Mouse (Mus musculus) intestine, embryonic 16.5 days (tissue): ENCODE measurements around the gene Mmp15. TPM values are rescaled to one million over a fixed set of nuclear protein-coding genes. Genes with fewer than 3 reads are reported as not detected.

Experiments
- ATAC-seq: fragments of 200-750 bp; cut with Nextera tagmentation; 2 replicates; pipeline ENCODE4 v1.8.0; 2017; ENCODE audit warnings: moderate TSS enrichment, moderate library complexity
- H3K27ac ChIP-seq: fragments of 300-500 bp; sonication (generic); 2 replicates; pipeline ENCODE4 v1.5.1; 2014; ENCODE audit warnings: mild to moderate bottlenecking, low read length
- H3K27me3 ChIP-seq: fragments of 300-500 bp; sonication (generic); replicated peaks from 2 replicates; pipeline ENCODE4 v1.6.1; 2014; ENCODE audit warnings: low read length, control low read depth, mixed read lengths; ENCODE audit not compliant: control insufficient read depth, insufficient read depth
- H3K36me3 ChIP-seq: fragments of 300-500 bp; sonication (generic); 2 replicates; pipeline ENCODE4 v1.6.1; 2014; ENCODE audit warnings: low read length, control low read depth; ENCODE audit not compliant: control insufficient read depth, insufficient read depth
- H3K4me1 ChIP-seq: fragments of 300-500 bp; sonication (generic); 2 replicates; pipeline ENCODE4 v1.6.1; 2014; ENCODE audit warnings: low read length, control low read depth, mixed read lengths; ENCODE audit not compliant: control insufficient read depth, insufficient read depth
- H3K4me2 ChIP-seq: fragments of 300-500 bp; sonication (generic); 2 replicates; pipeline ENCODE4 v1.6.1; 2014; ENCODE audit warnings: low read depth, low read length, control low read depth
- H3K4me3 ChIP-seq: fragments of 300-500 bp; sonication (generic); 2 replicates; pipeline ENCODE4 v1.5.1; 2014; ENCODE audit warnings: mild to moderate bottlenecking, low read length
- H3K9ac ChIP-seq: fragments of 300-500 bp; sonication (generic); 2 replicates; pipeline ENCODE4 v1.6.1; 2014; ENCODE audit warnings: low read depth, low read length
- H3K9me3 ChIP-seq: fragments of 300-500 bp; sonication (generic); 2 replicates; pipeline ENCODE4 v1.6.1; 2016; ENCODE audit warnings: low read length, control low read depth; ENCODE audit not compliant: control insufficient read depth
- WGBS: fragments of 180-500 bp; shearing (Covaris S2); extraction: QIAGEN DNeasy Blood & Tissue Kit; methylation state at CpG from one replicate; pipeline ENCODE4 v1.1.7; 2014; 5-methylcytosine and 5-hydroxymethylcytosine counted together
- polyA plus RNA-seq: library from polyadenylated mRNA; unstranded; fragments of >200 nt; fragmentation: Nextera tagmentation; extraction: Ambion mirVana; gene quantifications from 2 replicates; pipeline ENCODE4 v1.2.1, GENCODE M21; 2015

Mmp15 gene
- polyA plus RNA-seq, 1 experiment from 2014 or later, result 7.9 TPM

DNA sequence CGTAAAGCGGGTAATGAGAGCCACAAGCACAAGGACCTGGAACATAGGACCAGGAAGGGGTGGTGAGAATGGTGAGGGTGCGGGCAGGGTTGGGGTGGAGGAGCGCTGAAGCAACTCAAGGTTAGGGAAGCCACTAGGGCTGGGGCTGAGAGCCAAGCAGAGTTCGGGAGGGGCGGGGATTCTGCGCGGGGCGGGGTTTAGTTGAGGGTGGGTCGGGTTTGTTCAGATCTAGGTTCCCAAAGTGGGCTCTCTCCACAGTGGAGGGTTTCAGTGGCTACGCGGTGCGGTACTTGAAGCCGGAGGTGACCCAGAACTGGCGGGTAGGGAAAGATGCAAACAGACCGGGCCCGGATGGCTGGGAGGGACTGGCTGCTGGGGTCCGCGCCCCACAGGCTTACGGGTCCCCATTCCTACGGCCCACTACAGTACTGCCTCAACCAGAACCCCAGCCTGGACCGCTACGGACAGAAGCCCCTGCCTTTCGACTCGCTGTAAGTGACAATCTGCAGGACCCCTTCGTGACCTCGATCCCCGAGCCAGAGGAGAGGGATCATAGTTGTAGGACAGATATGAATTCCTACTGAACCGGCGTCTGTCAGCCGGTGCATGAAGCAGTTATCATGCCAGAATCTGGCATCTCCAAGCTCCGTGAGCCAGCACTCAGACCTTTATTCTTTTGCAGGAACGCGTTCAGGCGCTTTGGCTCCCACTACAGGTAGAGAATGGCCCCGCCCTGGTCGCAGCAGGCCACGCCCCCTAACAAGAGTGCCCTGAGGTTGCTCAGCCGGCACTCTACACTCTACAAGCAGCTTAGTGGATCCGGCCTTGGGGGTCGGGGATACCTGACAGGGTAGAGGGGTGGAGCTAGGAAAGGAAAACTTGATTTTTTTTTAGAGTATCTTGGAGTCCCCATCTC lies 31.6 kb upstream of the Mmp15 start:
- Histone ChIP-seq H3K9me3 (no peaks in the 10 kb centered on the region), H3K9ac (peak overlapping the region; percentile 64), H3K4me1 (peaks cover 12% of the 10 kb centered on the region), H3K4me3 (peak overlapping the region; percentile 52), H3K36me3 (no peaks in the 10 kb centered on the region), H3K27ac (no peak overlapping the region), H3K27me3 (no peaks in the 10 kb centered on the region), H3K4me2 (peak overlapping the region; percentile 97)
- 3% methylated on average over 41 of the region's 41 CpGs for WGBS
- ATAC-seq, result peak; percentile 93

DNA sequence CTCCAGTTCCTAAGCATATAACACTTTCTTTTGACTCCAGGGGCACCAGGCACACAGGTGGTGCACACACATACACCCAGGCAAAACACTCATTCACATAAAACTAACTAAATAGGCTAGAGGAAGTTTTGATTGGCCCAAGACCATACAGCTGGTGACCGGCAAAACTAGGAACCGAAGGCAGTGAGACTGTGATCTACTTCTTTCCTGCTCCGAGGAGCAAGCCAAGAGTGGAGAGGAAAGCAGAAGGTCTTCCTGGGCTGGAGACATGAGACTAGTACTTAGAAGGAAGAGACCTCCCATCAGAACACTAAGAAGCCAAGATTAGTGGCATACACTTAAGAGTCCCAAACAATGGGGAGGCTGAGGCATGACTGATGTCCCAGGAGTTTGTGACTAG lies 28.9 kb upstream of the Mmp15 start:
- Histone ChIP-seq H3K9ac (no peak overlapping the region), H3K27me3 (no peaks in the 10 kb centered on the region), H3K4me2 (no peak overlapping the region), H3K4me3 (no peak overlapping the region), H3K4me1 (peaks cover 12% of the 10 kb centered on the region), H3K27ac (no peak overlapping the region), H3K36me3 (peaks cover 22% of the 10 kb centered on the region), H3K9me3 (no peaks in the 10 kb centered on the region)
- ATAC-seq, result no peak
- WGBS, result 78% methylated on average over 3 of the region's 3 CpGs

DNA sequence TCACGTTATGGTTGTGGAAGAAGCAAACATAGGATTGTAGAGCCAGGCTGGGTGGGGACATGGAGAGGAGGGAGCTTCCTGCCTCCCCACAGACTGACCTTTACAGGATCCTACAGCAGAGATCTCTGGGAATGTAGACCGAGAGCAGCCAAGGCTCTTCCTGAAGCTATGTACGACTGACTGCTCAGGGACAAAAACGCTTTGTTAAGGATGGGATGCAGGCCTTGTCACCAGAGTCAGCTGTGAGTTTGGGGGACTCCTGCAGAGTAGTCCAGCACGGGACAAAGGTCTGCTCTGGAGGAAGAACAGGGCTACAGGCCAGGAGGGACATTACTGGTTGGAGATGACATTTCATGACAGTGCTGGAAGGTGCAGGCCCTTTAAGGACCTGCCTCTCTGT lies 27.4 kb upstream of the Mmp15 start:
- H3K9ac ChIP-seq, result no peak overlapping the region
- no peak overlapping the region for H3K27ac ChIP-seq
- no peaks in the 10 kb centered on the region for H3K9me3 ChIP-seq
- H3K4me3 ChIP-seq, result no peak overlapping the region
- no peak overlapping the region for H3K4me2 ChIP-seq
- peaks cover 12% of the 10 kb centered on the region for H3K4me1 ChIP-seq
- H3K27me3 ChIP-seq, result no peaks in the 10 kb centered on the region
- H3K36me3 ChIP-seq, result peaks cover 32% of the 10 kb centered on the region
- 62% methylated on average over 5 of the region's 5 CpGs for WGBS
- ATAC-seq, result no peak

DNA sequence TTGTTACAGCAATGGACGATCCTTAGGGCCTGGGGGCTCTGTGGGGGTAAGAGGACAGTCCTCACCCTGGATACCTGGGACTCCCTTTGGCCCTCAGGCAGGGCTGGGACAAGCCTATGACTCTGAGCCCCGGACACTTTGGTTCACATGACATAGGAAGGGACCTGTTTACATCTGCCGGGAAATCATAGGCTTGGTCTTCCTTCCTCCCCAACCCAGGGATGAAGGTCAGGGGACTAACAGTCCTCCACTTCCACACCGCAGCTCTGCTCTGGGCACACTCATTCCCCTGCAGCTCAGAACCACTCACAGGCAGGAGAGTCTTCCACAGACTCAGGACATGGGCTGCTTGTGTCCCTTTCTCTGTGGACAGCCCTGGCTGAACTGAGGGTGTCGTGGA lies 25.2 kb upstream of the Mmp15 start:
- Histone ChIP-seq H3K27ac (no peak overlapping the region), H3K4me1 (peaks cover 8% of the 10 kb centered on the region)

GRCm38 (mm10) chr8:95327866-95328465 lies 24.1 kb upstream of the Mmp15 start:
- H3K36me3 ChIP-seq, result peaks cover 32% of the 10 kb centered on the region
- H3K9ac ChIP-seq, result no peak overlapping the region
- H3K4me1 ChIP-seq, result peaks cover 11% of the 10 kb centered on the region
- no peaks in the 10 kb centered on the region for H3K27me3 ChIP-seq
- WGBS, result 90% methylated on average over 46 of the region's 46 CpGs
- no peak overlapping the region for H3K4me2 ChIP-seq
- no peaks in the 10 kb centered on the region for H3K9me3 ChIP-seq
- no peak overlapping the region for H3K4me3 ChIP-seq
- no peak overlapping the region for H3K27ac ChIP-seq
- ATAC-seq, result no peak

More for the DNA sequence above, 25.2 kb upstream of the Mmp15 start:
- peaks cover 32% of the 10 kb centered on the region for H3K36me3 ChIP-seq
- ATAC-seq, result no peak
- no peaks in the 10 kb centered on the region for H3K9me3 ChIP-seq
- H3K27me3 ChIP-seq, result no peaks in the 10 kb centered on the region
- no peak overlapping the region for H3K9ac ChIP-seq
- WGBS, result 87% methylated on average over 5 of the region's 5 CpGs
- no peak overlapping the region for H3K4me3 ChIP-seq
- H3K4me2 ChIP-seq, result no peak overlapping the region

- Histone ChIP-seq H3K4me1 (peaks cover 11% of the 10 kb centered on the region), H3K36me3 (peaks cover 32% of the 10 kb centered on the region), H3K9me3 (no peaks in the 10 kb centered on the region), H3K4me2 (peak overlapping the region; percentile 83), H3K9ac (peak overlapping the region; percentile 97), H3K27ac (no peak overlapping the region), H3K4me3 (peak overlapping the region; percentile 87), H3K27me3 (no peaks in the 10 kb centered on the region)
- WGBS, result 82% methylated on average over 1 of the region's 1 CpGs
- no peak for ATAC-seq
Observed at GRCm38 (mm10) chr8:95330367-95330766, 21.7 kb upstream of the Mmp15 start.

DNA sequence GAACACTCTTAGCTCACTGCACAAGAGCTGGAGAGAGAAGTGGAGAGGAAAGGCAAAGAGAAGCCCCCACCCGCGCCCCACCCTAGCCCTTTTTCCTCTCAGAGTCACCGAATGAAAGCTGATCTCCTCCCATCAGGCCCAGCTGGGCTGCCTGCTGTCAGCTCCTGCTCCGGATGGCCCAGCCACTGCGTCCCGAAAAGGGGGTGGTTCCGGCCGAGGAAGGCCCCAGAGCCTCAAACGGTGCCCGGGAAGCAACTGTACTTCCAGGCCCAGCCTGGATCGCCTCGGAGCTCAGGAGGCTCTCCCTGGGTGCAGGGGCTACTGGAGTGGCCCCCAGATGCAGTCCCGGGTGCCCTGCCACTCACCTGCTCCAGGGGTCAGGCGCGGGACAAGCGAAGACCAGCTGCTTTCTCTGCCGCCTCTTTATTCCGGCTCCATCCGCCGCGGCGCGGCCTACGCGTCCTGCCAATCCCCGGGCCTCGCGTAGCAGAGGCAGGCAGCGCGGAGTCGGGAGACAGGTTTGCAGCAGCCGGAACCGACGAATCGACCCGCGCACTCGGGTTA lies 20.8 kb upstream of the Mmp15 start:
- Histone ChIP-seq H3K36me3 (peaks cover 29% of the 10 kb centered on the region), H3K27ac (peak overlapping the region; percentile 99), H3K4me3 (peak overlapping the region; percentile 87), H3K9me3 (no peaks in the 10 kb centered on the region), H3K27me3 (no peaks in the 10 kb centered on the region), H3K9ac (peak overlapping the region; percentile 97), H3K4me1 (peaks cover 11% of the 10 kb centered on the region), H3K4me2 (peak overlapping the region; percentile 83)
- WGBS, result under 1% methylated on average over 38 of the region's 38 CpGs
- peak; percentile 61 for ATAC-seq

DNA sequence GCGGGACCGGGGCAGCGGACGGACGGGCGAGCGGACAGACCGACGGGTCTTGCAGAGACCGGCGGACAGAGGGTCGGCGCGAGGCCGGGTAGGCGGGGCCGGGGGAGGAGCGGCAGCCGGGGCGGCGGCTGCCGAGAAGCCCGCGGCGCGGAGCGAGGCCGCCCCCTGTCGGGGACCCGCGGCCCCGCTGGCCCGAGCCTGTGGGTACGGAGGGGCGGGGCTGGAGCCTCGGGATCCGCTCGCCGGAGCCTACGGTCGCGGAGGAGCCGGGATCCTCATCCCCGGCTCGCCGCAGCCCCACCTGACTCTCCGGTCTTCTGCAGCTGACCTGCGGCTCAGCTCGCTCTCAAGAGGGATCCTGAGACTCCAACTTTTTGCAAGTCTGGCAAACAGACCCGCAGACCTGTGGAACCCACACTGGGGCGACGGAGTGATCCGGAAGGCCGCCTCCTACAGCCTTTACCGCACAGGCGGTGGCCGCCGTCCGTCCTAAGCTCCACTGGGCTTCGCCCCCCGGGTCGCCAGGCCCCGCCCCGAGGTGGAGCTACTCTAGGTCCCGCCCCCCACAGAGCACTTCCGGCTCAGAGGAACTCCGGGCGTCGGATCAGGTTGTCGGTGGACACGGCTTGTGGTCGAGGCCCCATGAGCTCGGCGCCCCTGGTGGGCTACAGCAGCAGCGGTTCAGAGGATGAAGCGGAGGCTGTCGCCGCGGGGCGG lies 20.2 kb upstream of the Mmp15 start, which contains the start of the genes Zfp319 and Usb1:
Zfp319 (minus strand) TSS at position 231 of the 717 bp plus-strand sequence.
Usb1 (plus strand) TSS at position 565 of the 717 bp plus-strand sequence.
- Histone ChIP-seq H3K4me1 (peaks cover 11% of the 10 kb centered on the region), H3K27me3 (no peaks in the 10 kb centered on the region), H3K4me3 (peak within 1 kb of the TSS; percentile 87), H3K9me3 (no peaks in the 10 kb centered on the region), H3K4me2 (peak within 1 kb of the TSS; percentile 83), H3K9ac (peak within 1 kb of the TSS; percentile 97), H3K27ac (peak within 1 kb of the TSS; percentile 99), H3K36me3 (peaks cover 23% of the 10 kb centered on the region)
- WGBS, result under 1% methylated on average over 77 of the region's 80 CpGs
- ATAC-seq, result peak; percentile 96
